Mouse (Mus musculus): ENCODE data around the gene Ptpro. TPM values are rescaled to one million over a fixed set of nuclear protein-coding genes. Genes with fewer than 3 reads are reported as not detected.

The Ptpro gene
- total RNA-seq, 2 experiments from 2014 or later, result 73.7 to 87.0 TPM

DNA sequence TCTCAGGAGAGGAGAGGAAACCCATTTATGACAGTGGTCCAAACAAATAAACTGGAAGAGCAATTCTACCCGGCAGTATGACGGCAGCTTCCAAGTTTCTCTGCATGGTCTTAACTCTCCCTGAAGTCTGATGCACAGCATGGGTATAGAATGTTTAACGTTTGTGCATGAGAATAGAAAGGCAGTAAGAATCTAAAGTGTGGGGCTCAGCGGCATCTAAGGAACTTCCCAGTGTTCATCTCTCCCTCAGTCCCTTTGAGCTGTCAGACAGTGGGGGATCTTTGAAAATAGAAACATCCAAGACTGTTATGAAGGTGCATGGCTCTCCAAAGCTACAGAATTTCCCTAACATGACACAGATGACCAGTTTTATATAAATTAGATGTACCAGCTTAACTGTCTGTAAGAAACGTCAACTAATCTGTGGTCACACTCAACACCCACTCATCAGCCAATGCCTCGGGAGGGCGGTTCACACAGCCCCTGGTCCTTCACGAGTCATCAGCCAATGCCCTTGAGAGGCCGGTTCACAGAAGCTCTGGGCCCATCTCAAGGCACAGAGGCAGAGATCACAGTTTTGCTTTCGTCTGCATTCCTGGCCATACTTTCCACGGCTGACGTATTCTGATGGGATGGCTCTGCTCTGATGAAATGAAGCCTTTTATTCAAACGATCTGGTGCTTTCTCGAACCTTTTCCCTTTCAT lies 257.4 kb downstream of the Ptpro start:
- no peak for DNase-seq (ENCODE audit: extremely low spot score in 1 of 2, low spot score in 2 of 2)
- intact Hi-C loops (cut with DNase I), result no loop called here

GRCm38 (mm10) chr6:137512753-137513152 lies 260.6 kb downstream of the Ptpro start:
- DNase-seq (ENCODE audit: extremely low spot score in 1 of 2, low spot score in 2 of 2), result no peak
- intact Hi-C loops (cut with DNase I), result no loop called here

Other genes with a start within 250 kb of the Ptpro start
- gene Rerg, start 81.8 kb upstream of the Ptpro start, total RNA-seq (2021), result 1 to 10 TPM; 6.6 to 7.8 TPM